Mouse (Mus musculus) lung, adult 18-20 months (tissue): ENCODE results near the gene Yif1b.

Experiments used
- DNase-seq, 2 experiments: peaks; one replicate each; pipeline ENCODE4 v3.0.0; 2022; ENCODE audit warnings: mixed read lengths in 2 of 2

Yif1b gene

DNA sequence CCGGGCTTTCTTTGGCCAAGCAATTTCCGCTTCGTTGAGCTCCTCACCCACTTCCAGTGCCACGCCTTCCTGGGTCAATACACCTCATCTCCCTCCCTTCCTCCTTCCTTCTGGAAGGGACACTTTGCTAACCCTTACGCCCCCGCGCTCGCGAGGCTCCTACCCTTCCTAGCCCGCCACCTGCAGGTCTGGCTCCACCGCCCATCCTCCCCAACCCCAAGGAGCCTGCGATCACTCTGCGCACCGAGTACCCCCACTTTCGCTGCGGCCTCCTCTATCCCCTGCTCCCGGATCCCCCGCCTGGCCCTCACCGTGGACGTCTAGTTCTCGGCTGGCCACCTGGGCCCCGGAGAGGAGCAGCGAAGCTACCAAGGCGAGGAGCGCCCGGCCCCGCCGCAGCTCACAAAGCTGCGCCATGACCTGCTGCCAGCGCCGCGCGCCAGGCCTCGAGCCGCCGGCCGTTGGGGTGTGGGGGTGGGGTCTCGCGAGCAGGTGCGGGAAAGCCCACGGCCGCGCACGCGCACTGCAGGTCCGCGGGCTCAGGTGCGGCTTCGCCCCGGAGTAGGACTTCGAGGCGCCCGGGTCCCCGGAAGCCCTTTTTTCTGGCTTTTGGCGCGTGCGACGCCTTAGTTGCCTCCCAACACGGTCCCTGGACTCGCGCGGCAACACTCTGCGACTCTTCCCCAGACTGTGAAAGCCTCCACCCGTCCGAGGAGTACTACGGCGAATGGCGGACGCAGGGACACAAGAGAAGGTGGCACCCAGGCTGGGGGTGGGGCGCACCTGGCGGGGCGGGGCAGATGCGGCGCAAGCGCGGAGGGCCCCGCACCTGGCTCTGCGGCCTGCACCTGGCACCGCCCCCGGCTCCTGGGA, 43.3 kb downstream of the Yif1b start, which contains the start of gene Spint2:
Spint2 (minus strand) TSS at position 712 of the 873 bp plus-strand sequence.
- DNase-seq, result peak; percentile 90 to 93

GRCm38 (mm10) chr7:29282074-29282554, 44.0 kb downstream of the Yif1b start:
- no peak for DNase-seq

DNA sequence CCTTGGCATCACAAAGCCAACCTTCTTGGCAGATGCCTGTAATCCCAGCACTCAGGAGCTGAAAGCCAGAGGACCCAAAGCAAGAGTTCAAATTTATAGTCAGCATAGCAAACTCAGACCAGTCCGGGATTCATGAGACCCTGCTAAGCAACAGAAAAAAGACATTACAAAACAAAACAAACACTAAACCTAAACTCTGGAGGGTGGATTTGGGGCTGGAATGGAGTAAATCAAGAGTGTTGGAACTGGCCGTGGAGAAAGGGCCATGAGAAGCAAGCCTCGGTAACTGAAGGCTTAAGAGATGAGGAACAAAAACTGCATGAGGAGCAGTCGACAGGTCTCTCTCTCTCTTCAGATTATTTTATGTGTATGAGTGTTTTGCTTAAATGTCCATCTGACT, 45.7 kb downstream of the Yif1b start:
- DNase-seq, result no peak

DNA sequence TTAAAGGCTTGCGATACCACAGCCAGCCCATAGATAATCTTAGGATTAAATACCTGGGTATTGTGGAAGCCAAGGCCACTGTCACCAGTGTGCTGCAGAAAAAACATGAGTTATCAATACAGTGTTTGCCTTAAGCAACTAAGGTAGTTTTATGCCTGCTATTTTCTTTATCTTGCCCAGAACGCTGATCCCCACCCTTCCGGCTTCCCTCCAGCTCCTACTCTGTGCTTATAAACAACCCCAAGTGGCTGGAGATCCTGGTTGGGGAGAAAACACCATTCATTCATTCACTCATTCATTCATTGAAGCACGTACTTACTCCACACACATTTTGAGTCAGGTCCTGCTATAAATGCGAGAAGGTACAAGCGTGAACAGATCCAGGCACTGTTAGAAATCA, 46.4 kb downstream of the Yif1b start:
- no peak for DNase-seq

GRCm38 (mm10) chr7:29287481-29287880, 49.4 kb downstream of the Yif1b start:
- DNase-seq, result no peak

DNA sequence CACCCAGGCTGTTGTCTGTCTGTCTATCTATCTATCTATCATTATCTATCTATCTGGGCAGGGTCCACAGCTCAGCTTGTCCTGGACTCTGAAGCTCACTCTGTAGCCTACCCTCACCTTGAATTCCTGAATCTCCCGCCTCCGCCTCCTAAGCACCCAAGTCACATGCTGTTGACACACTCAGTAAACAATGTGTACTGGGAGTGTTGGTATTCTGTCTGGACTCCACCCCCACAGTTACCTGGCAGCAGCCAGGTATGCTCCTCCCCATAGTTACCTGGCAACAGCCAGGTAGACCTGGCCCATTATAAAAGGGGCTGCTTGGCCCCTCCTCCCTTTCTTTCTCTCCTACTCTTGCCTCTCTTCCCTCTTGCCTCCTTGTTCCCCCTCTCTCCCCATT, 50.0 kb downstream of the Yif1b start:
- peak; percentile 67 to 77 for DNase-seq

GRCm38 (mm10) chr7:29288942-29289638, 51.0 kb downstream of the Yif1b start, which contains the start of gene Ppp1r14a:
TSS of gene Ppp1r14a (plus strand) at chr7:29289308.
- peak; percentile 64 to 70 for DNase-seq

- peak; percentile 68 to 74 for DNase-seq
Measured at GRCm38 (mm10) chr7:29289856-29290255, 51.7 kb downstream of the Yif1b start.

GRCm38 (mm10) chr7:29290691-29291485, 52.8 kb downstream of the Yif1b start:
- DNase-seq, result no peak

DNA sequence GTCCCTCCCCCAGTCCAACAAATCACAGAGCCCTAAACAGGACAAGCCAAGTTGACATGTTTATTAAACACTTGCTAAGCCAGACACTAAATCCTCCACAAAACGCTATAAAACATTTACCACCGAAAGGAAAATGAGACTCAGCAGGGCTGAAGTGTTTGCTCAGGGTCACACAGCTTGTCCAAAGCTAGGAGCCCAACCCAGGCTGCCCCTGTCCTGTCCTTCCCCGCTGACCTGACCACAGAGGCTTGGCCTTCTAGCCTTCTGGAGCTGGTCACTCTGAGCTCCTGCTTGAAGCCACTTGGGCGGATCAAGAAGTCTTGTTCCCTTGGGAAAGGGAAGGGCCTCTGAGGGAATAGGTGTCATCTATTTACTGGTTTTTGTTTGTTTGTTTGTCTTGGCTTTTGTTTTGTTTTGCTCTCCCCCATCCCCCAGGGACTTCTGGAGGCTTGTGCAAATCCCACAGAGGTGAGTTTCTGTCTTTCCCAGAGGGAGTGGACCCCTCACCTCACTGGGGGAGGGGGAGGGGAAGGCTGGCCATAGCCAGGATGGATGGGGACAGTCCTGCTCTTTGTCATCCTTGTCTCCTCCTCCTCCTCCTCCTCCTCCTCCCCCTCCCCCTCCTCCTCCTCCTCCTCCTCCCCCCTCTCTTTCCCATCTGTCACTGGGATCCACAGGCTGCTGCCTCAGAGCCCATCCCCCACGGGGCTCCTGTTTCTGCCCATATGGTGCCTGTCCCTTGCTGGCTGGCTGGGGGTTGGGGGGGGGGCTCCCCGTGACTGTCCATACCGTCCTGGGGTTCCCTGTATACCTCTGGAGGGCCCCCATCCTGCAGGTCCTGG, 53.7 kb downstream of the Yif1b start:
- no peak for DNase-seq

DNA sequence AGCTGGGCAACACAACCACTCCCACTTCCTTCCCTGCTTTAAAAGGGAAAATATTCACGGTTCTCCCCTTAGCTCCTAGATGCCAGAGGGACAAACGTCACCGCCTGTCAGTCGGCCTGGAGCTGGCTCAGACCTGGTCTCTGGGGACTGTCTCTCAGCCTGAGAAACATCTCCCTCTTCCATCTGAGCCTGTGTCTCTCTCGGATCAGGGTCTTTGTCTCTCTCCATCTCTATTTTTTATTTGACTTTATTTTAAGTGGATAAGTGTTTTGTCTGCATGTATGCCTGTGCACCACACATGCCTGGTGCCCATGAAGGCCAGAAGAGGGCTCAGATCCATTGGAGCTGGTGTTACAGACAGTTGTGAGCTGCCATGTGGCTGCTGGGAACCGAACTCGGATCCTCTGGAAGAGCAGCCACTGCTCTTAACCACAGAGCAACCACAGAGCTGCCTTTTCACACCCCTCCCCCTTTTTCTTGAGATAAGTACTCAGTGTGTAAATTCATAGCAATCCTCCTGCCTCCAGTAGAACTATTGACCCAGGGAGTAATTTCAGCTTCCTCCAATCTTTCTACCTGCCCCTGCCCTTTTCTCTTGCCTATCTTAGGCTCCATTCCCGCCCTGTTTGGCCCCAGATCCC, 54.4 kb downstream of the Yif1b start:
- DNase-seq, result no peak

- DNase-seq, result peak; percentile 57 to 72
Measured at GRCm38 (mm10) chr7:29293131-29294065, 55.3 kb downstream of the Yif1b start.

- no peak for DNase-seq
Measured at GRCm38 (mm10) chr7:29294111-29294761, 56.1 kb downstream of the Yif1b start.

DNA sequence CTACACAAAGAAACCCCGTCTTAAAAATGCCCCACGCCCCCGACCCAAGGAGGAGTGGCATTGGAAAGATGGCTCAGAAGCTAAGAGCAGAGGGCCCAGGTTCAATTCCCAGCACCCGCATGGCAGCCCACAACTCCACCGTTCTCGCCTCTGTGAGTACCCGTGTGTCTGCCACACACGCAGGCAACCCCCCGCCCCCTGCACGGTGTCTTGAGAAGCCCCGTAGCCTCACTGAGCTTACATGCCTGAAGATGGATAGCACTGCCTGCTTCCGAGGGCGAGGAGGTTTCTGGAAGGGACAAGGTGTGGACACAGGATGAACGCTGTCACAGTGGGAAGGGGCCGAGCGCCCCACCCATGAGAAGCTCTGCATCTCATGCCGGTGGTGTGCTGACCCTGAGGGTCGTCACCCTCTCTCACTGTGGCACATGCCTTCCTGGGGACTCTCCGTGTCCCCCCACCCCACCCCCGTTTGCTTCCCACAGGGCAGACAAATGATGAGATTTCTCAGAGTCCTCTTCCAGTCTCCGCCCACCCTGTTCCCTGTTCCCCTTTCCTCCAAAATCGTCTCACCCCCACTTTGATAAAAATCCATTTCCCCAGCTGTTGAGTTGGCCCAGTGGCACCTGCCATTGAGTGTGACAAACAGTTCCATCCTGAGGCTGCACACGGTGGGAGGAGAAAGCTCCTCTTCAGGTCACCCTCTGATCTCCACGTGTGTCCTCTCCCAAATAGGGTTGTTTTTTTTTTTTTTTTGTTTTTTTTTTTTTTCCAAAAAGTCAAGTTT, 57.9 kb downstream of the Yif1b start:
- DNase-seq, result no peak

- peak; percentile 69 to 80 for DNase-seq
Measured at GRCm38 (mm10) chr7:29296998-29297397, 58.9 kb downstream of the Yif1b start.
